Mouse (Mus musculus) hindbrain, embryonic 14.5 days (tissue): Measurements from ENCODE around the gene Litaf. TPM values are rescaled to one million over a fixed set of nuclear protein-coding genes. Genes with fewer than 3 reads are reported as not detected.

Source experiments
- ATAC-seq: fragments of 200-750 bp; cut with Nextera tagmentation; 2 replicates; pipeline ENCODE4 v1.8.0; 2017; ENCODE audit warnings: moderate number of reproducible peaks, mild to moderate bottlenecking, moderate TSS enrichment, moderate library complexity; ENCODE audit not compliant: low FRiP score
- DNase-seq: peaks from one replicate; pipeline ENCODE4 v3.0.0-alpha.2; 2015; ENCODE audit warnings: low spot score
- H3K27ac ChIP-seq: fragments of 300-500 bp; sonication (generic); 2 replicates; pipeline ENCODE4 v1.5.1; 2014; ENCODE audit warnings: mild to moderate bottlenecking, moderate library complexity
- H3K27me3 ChIP-seq: fragments of 300-500 bp; sonication (generic); 2 replicates; pipeline ENCODE4 v1.6.1; 2014; ENCODE audit warnings: mild to moderate bottlenecking, low read length, mixed read lengths; ENCODE audit not compliant: control insufficient read depth, insufficient read depth
- H3K36me3 ChIP-seq: fragments of 300-500 bp; sonication (generic); replicated peaks from 2 replicates; pipeline ENCODE4 v1.6.1; 2014; ENCODE audit not compliant: control insufficient read depth, insufficient read depth
- H3K4me1 ChIP-seq: fragments of 300-500 bp; sonication (generic); replicated peaks from 2 replicates; pipeline ENCODE4 v1.6.1; 2014; ENCODE audit warnings: antibody characterized with exemption, low read length, mixed read lengths; ENCODE audit not compliant: control insufficient read depth, insufficient read depth
- H3K4me2 ChIP-seq: fragments of 300-500 bp; sonication (generic); replicated peaks from 2 replicates; pipeline ENCODE4 v1.6.1; 2014; ENCODE audit warnings: mild to moderate bottlenecking, moderate library complexity
- H3K4me3 ChIP-seq: fragments of 300-500 bp; sonication (generic); replicated peaks from 2 replicates; pipeline ENCODE4 v1.5.1; 2014; ENCODE audit warnings: mild to moderate bottlenecking, low read length
- H3K9ac ChIP-seq: fragments of 300-500 bp; sonication (generic); 2 replicates; pipeline ENCODE4 v1.6.1; 2014
- H3K9me3 ChIP-seq: fragments of 300-500 bp; sonication (generic); 2 replicates; pipeline ENCODE4 v1.6.1; 2016; ENCODE audit warnings: low read length; ENCODE audit not compliant: control insufficient read depth
- WGBS: fragments of 180-500 bp; shearing (Covaris S2); extraction: QIAGEN DNeasy Blood & Tissue Kit; methylation state at CpG from one replicate; pipeline ENCODE4 v1.1.7; 2014; 5-methylcytosine and 5-hydroxymethylcytosine counted together
- polyA plus RNA-seq: library from polyadenylated mRNA; unstranded; fragments of >200 nt; fragmentation: Nextera tagmentation; extraction: Ambion mirVana; gene quantifications from 2 replicates; pipeline ENCODE4 v1.2.1, GENCODE M21; 2014

Gene Litaf
- polyA plus RNA-seq, 1 experiment from 2014 or later: 27.2 TPM

- no peaks in the 10 kb centered on the region for H3K27me3 ChIP-seq
- no peak for ATAC-seq
- H3K9ac ChIP-seq: no peak overlapping the region
- WGBS: 89% methylated on average over 9 of the region's 9 CpGs
- no peak overlapping the region for H3K27ac ChIP-seq
- no peak overlapping the region for H3K4me2 ChIP-seq
- H3K4me1 ChIP-seq: no peaks in the 10 kb centered on the region
- no peak for DNase-seq
- no peak overlapping the region for H3K4me3 ChIP-seq
- H3K9me3 ChIP-seq: no peaks in the 10 kb centered on the region
- no peaks in the 10 kb centered on the region for H3K36me3 ChIP-seq
These were observed 115.4 kb downstream of the Litaf start for GRCm38 (mm10) chr16:10950539-10950938.

- WGBS: 33% methylated on average over 3 of the region's 3 CpGs
- H3K9ac ChIP-seq: no peak overlapping the region
- no peak for ATAC-seq
These were observed 118.2 kb downstream of the Litaf start for GRCm38 (mm10) chr16:10947724-10948123.

GRCm38 (mm10) chr16:10945381-10946127 is 120.4 kb downstream of the Litaf start:
- Histone ChIP-seq H3K27ac (no peak overlapping the region), H3K4me1 (no peaks in the 10 kb centered on the region), H3K9ac (no peak overlapping the region), H3K27me3 (no peaks in the 10 kb centered on the region), H3K36me3 (no peaks in the 10 kb centered on the region), H3K4me3 (no peak overlapping the region), H3K9me3 (no peaks in the 10 kb centered on the region), H3K4me2 (no peak overlapping the region)
- 78% methylated on average over 7 of the region's 7 CpGs for WGBS
- ATAC-seq (no peak), DNase-seq (no peak)

More at GRCm38 (mm10) chr16:10947724-10948123, 118.2 kb downstream of the Litaf start:
- Histone ChIP-seq H3K9me3 (no peaks in the 10 kb centered on the region), H3K27me3 (no peaks in the 10 kb centered on the region), H3K36me3 (no peaks in the 10 kb centered on the region), H3K4me2 (no peak overlapping the region), H3K4me1 (no peaks in the 10 kb centered on the region), H3K27ac (no peak overlapping the region), H3K4me3 (no peak overlapping the region)
- DNase-seq: no peak

DNA sequence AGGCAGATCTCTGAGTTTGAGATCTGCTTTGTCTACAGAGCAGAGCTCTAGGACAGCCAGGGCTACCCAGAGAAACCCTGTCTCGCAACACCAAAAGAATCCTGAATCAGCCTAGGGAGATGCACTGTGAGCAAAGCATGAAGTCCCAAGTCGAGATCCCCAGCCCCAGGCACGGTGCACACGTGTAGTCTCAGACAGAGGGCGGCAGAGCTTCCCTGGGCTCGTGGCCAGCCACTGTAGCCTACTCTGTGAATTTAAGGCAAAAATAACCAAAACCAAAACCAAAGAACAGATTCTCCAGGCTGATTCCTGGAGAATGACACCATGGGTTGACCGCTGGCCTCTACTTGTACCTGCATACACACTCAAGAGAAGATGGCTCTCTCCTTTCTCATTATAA is 121.4 kb downstream of the Litaf start:
- Histone ChIP-seq H3K4me3 (no peak overlapping the region), H3K36me3 (no peaks in the 10 kb centered on the region), H3K9ac (no peak overlapping the region), H3K27me3 (no peaks in the 10 kb centered on the region), H3K9me3 (no peaks in the 10 kb centered on the region), H3K4me2 (no peak overlapping the region), H3K27ac (no peak overlapping the region), H3K4me1 (no peaks in the 10 kb centered on the region)
- ATAC-seq (no peak), DNase-seq (no peak)
- WGBS: 84% methylated on average over 7 of the region's 7 CpGs

GRCm38 (mm10) chr16:10943257-10943656 is 122.7 kb downstream of the Litaf start:
- H3K9me3 ChIP-seq: no peaks in the 10 kb centered on the region
- H3K27ac ChIP-seq: no peak overlapping the region
- H3K27me3 ChIP-seq: no peaks in the 10 kb centered on the region
- 77% methylated on average over 5 of the region's 5 CpGs for WGBS
- no peaks in the 10 kb centered on the region for H3K36me3 ChIP-seq
- ATAC-seq: no peak
- no peak overlapping the region for H3K4me2 ChIP-seq
- DNase-seq: no peak
- no peaks in the 10 kb centered on the region for H3K4me1 ChIP-seq
- H3K9ac ChIP-seq: no peak overlapping the region
- H3K4me3 ChIP-seq: no peak overlapping the region

- ATAC-seq (no peak), DNase-seq (no peak)
- 90% methylated on average over 2 of the region's 2 CpGs for WGBS
These were observed 125.3 kb downstream of the Litaf start for GRCm38 (mm10) chr16:10940661-10941060.

DNA sequence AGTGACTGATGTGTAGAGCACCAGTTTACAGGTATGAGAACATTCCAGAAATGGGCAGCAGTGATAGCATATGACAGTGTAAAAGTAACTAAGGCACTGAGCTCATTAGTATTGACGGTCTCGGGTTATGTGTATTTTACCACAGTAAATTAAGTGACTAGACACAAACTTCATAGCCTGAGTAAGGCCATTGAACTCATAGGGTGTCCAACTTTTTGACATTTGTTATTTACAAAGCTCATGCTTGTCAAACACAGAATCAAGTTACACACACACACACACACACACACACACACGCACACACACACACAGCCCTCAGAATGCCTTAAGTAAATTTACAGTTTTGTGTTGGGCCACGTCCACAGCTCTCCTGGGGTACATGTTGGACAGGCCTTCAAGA is 126.0 kb downstream of the Litaf start:
- H3K4me3 ChIP-seq: no peak overlapping the region
- H3K27ac ChIP-seq: no peak overlapping the region
- H3K9me3 ChIP-seq: no peaks in the 10 kb centered on the region
- no peak for ATAC-seq
- no peaks in the 10 kb centered on the region for H3K4me1 ChIP-seq
- H3K27me3 ChIP-seq: no peaks in the 10 kb centered on the region
- DNase-seq: no peak
- H3K9ac ChIP-seq: no peak overlapping the region
- no peak overlapping the region for H3K4me2 ChIP-seq
- WGBS: 84% methylated on average over 4 of the region's 4 CpGs
- no peaks in the 10 kb centered on the region for H3K36me3 ChIP-seq

More at GRCm38 (mm10) chr16:10940661-10941060, 125.3 kb downstream of the Litaf start:
- Histone ChIP-seq H3K4me3 (no peak overlapping the region), H3K4me1 (no peaks in the 10 kb centered on the region), H3K4me2 (no peak overlapping the region), H3K9me3 (no peaks in the 10 kb centered on the region), H3K27me3 (no peaks in the 10 kb centered on the region), H3K27ac (no peak overlapping the region), H3K36me3 (no peaks in the 10 kb centered on the region), H3K9ac (no peak overlapping the region)

DNA sequence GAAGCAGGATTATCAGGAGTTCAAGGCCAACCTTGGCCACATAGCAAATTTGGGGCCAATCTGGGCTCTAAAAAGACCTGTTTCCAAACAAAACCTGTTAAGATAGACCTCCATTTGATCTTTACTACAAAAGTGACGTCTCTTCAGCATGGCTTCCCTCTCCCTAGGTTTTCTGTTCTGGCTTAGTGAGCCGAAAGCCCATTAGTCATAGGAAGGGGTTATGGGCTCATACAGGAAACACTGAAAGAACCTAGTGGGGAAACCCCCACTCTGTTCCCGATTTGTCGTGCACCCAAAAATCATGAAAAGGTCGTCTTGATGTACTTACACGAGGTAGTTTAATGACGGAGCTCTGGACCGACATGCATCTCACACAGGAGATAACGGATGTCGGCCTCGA is 128.5 kb downstream of the Litaf start:
- Histone ChIP-seq H3K27ac (no peak overlapping the region), H3K9me3 (no peaks in the 10 kb centered on the region), H3K4me1 (no peaks in the 10 kb centered on the region), H3K27me3 (no peaks in the 10 kb centered on the region), H3K9ac (no peak overlapping the region), H3K4me3 (no peak overlapping the region), H3K4me2 (no peak overlapping the region), H3K36me3 (no peaks in the 10 kb centered on the region)
- no peak for DNase-seq
- no peak for ATAC-seq
- 79% methylated on average over 11 of the region's 11 CpGs for WGBS

GRCm38 (mm10) chr16:10936700-10937319 is 129.1 kb downstream of the Litaf start:
- Histone ChIP-seq H3K36me3 (no peaks in the 10 kb centered on the region), H3K27me3 (no peaks in the 10 kb centered on the region), H3K9me3 (no peaks in the 10 kb centered on the region), H3K27ac (no peak overlapping the region), H3K4me3 (no peak overlapping the region), H3K4me2 (no peak overlapping the region), H3K9ac (no peak overlapping the region), H3K4me1 (no peaks in the 10 kb centered on the region)
- WGBS: 13% methylated on average over 5 of the region's 5 CpGs
- ATAC-seq (no peak), DNase-seq (no peak)
